Mouse (Mus musculus): ENCODE data around the gene Trp63.
"Not testable (repeated sequence)": the region's sequence is repeated elsewhere in the genome, so short reads cannot be mapped to it uniquely, and the experiment has no call there.

The Trp63 gene

GRCm38 (mm10) chr16:25683531-25684248 lies at the start of gene Trp63:
Gene Trp63, plus strand, starts transcription at chr16:25683763.
- DNase-seq (ENCODE audit: low spot score), result no peak

- not testable (repeated sequence) for DNase-seq (ENCODE audit: low spot score)
Measured at GRCm38 (mm10) chr16:25644716-25645115, 38.8 kb upstream of the Trp63 start.

GRCm38 (mm10) chr16:25660510-25661235 lies 22.9 kb upstream of the Trp63 start:
- DNase-seq (ENCODE audit: low spot score), result no peak

GRCm38 (mm10) chr16:25663116-25663515 lies 20.4 kb upstream of the Trp63 start:
- DNase-seq (ENCODE audit: low spot score), result no peak

DNA sequence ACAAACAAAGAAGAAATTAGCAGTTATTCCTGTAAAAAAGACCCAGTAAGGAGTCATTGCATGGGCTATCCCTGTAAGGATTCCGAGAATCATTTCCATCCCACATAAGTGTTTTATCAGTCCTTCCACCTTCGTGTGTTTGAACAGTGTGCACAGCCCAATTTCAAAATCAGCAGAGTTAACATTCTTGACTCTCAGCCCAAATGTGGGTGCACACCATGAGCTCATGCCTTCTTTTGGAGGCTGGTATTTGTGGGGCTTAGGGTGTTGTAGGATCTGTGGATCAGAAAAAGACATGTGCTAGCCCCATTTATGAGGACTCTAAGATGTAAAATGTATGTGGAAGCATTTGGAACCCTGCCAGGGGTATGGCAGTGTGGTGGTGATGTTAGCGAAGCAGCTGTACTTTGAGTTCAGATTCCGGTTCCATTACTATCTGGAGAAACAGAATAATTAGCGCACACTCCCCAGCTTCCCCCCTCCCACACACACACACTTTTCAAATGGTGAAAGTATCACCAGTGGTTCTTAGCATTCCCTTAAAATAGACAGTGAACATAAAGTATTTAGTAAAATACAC lies 9.6 kb upstream of the Trp63 start:
- no peak for DNase-seq (ENCODE audit: low spot score)

GRCm38 (mm10) chr16:25680369-25680768 lies 3.2 kb upstream of the Trp63 start:
- DNase-seq (ENCODE audit: low spot score), result no peak

GRCm38 (mm10) chr16:25682533-25682932 lies 1.0 kb upstream of the Trp63 start:
- no peak for DNase-seq (ENCODE audit: low spot score)

GRCm38 (mm10) chr16:25684572-25684971 lies 1.0 kb downstream of the Trp63 start:
- DNase-seq (ENCODE audit: low spot score), result no peak

DNA sequence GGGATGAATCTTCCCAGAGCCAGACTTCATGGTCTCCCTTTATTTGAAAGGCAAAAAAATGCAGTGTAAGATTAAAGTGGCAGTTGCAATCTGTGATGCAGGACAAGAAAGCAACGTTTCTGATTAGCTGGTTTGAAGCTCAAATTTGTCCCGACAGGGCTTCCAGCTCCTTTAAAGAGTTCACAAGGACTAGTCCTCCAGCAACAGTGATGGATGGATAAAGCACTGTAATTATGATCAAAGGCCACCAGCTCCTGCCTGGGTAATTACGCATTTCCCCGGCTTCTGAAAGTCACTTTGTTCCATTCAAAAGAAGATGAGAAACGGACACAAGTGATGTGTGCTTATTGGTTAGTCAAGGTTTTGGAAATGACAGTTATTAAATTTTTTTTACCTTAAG lies 7.0 kb downstream of the Trp63 start:
- DNase-seq (ENCODE audit: low spot score), result no peak

GRCm38 (mm10) chr16:25701252-25701651 lies 17.7 kb downstream of the Trp63 start:
- no peak for DNase-seq (ENCODE audit: low spot score)

GRCm38 (mm10) chr16:25706260-25706659 lies 22.7 kb downstream of the Trp63 start:
- DNase-seq (ENCODE audit: low spot score), result no peak

GRCm38 (mm10) chr16:25715790-25716189 lies 32.2 kb downstream of the Trp63 start:
- DNase-seq (ENCODE audit: low spot score), result no peak

DNA sequence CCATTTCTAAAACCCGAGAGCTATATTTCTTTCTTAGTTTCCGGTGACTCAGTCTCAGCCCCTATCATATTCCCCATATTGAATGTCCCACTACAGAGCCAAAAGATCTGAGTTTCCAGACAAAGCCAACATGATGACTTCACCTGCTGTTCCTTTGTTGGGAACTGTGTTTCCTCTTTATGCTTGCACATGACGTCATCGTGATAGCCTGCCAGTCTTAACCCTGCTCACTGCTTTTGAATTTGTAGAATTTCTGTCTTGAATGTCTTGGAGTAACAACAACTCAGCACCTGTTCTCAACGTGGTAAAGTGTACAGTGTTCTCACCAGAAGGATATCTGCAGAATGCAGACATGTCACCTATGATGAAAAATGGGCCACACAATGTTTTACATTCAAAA lies 39.6 kb downstream of the Trp63 start:
- no peak for DNase-seq (ENCODE audit: low spot score)

DNA sequence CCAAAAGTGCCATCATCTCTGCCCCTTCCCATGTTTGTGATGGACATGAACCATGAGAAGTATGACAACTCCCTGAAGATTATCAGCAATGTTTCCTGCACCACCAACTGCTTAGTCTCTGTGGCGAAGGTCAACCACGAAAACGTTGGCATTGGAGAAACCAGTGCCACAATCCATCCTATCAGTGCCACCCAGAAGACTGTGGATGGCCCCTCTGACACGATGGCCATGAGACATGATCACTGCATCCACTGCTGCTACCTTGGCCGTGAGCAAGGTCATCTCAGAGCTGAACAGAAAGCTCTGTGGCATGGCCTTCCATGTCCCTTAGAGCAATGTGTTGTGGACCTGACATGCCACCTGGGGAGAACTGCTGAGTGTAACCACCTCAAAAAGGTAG lies 43.4 kb downstream of the Trp63 start:
- no peak for DNase-seq (ENCODE audit: low spot score)

DNA sequence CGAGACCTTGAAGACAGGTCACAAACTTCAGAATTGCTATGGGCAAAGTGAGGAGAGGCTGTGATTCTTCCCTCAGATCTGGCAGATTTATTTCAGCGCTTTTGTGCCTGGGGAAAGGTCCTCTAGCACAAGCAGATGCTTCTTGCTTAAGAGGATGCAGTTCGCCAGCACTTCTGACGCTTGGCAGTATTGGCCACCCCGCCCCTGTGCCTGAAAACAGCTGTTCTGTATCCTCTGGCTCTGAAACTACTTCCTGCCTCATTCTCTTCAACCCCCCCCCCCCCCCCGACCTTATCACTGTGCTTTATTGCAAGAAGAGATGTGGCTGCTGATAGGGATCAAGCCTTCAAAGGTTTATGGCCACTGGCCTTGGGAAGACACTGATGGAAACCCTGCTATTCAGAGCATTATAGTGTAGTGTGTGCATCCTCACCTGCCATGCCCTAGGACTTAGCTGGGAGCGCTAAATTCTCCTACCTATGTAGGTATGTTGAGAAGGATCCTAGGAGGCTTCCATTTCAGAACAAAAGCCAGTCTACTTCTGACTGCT lies 44.5 kb downstream of the Trp63 start:
- no peak for DNase-seq (ENCODE audit: low spot score)

GRCm38 (mm10) chr16:25736912-25737311 lies 53.3 kb downstream of the Trp63 start:
- no peak for DNase-seq (ENCODE audit: low spot score)

DNA sequence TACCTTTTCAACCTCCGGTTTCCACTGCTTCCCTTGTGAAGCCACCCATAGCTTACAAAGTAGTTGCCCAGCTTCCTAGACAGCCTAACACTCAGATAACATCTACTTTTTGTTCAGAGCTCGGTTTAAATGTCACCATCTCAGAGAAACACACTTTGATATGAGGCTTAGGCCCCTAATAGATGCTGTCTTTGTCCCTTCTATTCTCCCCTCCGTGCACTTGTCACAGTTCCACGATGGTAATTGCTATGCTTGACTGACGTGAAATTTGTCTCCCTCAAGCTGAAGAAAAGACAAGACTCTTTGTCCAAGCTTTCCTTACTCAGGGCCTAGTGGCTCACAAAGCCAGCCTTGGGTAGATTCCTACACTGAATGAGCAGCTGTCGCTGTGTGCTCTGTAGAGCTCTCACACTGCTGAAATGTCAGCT lies 54.1 kb downstream of the Trp63 start:
- no peak for DNase-seq (ENCODE audit: low spot score)

GRCm38 (mm10) chr16:25746807-25747206 lies 63.2 kb downstream of the Trp63 start:
- no peak for DNase-seq (ENCODE audit: low spot score)

- DNase-seq (ENCODE audit: low spot score), result no peak
Measured at GRCm38 (mm10) chr16:25751866-25752265, 68.3 kb downstream of the Trp63 start.

DNA sequence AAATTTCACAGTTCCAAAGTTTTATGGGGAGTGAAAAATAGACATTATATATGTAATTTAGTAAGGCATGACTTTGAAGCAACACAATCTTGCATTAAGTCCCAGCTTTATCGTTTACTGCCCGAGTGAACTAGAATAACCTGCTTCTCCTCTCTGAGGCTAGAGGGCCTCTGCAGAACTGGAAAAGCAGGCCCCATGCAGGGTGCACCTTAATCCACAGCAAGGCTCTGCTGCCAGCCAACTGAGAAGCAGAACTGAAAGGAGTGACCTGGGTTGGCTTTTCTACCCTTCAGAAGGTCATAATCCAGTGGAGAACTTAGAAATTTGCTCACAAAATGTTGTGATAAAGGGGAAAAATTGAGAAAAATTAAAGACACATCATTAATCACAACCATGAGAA lies 74.5 kb downstream of the Trp63 start:
- no peak for DNase-seq (ENCODE audit: low spot score)

DNA sequence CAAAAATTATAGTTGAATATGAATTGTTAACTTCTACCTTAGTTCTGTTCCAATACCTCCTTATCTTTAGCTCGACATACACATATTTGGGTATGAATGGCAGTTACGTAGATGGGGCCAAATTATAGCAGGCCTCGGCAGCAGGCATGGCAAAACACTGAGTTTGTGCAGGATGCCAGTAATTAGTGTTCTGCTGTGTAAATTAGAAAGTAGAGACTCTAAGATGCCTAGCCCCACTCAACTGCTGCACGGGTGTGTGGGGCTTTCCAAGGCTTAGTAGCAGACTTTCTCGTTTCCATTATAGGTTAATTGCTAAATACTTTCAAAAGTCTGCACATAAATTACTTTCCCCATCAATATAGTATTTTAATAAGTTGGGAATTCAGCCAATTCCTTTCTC lies 82.0 kb downstream of the Trp63 start:
- no peak for DNase-seq (ENCODE audit: low spot score)

DNA sequence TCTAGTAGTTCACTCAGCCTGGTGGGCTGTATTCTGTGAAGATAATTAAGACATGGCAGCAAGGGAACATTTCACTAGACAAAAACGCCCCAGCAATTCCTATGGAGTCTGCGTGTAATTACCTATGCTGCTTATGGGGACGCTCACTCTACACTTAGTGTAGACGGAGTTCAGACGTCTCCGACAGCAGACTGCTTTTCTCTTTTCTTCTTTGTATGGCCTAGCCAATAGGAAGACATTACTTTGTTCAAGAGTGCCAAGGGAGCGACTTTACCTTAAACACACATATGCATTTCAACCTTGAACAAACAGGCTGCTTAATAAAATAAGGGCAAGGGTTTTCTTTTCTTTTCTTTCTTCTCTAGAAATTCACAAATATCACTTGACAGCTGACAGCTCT lies 91.0 kb downstream of the Trp63 start:
- DNase-seq (ENCODE audit: low spot score), result no peak

- DNase-seq (ENCODE audit: low spot score), result no peak
Measured at GRCm38 (mm10) chr16:25777501-25777900, 93.9 kb downstream of the Trp63 start.
